Mouse (Mus musculus) gastrocnemius, postnatal 10 days (tissue): ENCODE data around the gene Plekha7. TPM values are rescaled to one million over a fixed set of nuclear protein-coding genes. Genes with fewer than 3 reads are reported as not detected.
"Not testable (repeated sequence)": the region's sequence is repeated elsewhere in the genome, so short reads cannot be mapped to it uniquely, and the experiment has no call there.

Experiments used
- DNase-seq: peaks from one replicate; pipeline ENCODE4 v3.0.0; 2021; ENCODE audit warnings: mixed read lengths
- total RNA-seq, 2 experiments: library from RNA; stranded (reverse); gene quantifications; 2 replicates each; pipeline ENCODE4 v1.2.3; 2021

The Plekha7 gene
- total RNA-seq, 2 experiments from 2014 or later: 2.6 to 3.2 TPM

- no peak for DNase-seq
Observed at GRCm38 (mm10) chr7:116131390-116131789, 176.8 kb downstream of the Plekha7 start.

- no peak for DNase-seq
Observed at GRCm38 (mm10) chr7:116129374-116129773, 178.8 kb downstream of the Plekha7 start.

- no peak for DNase-seq
Observed at GRCm38 (mm10) chr7:116128286-116128685, 179.9 kb downstream of the Plekha7 start.

- no peak for DNase-seq
Observed at GRCm38 (mm10) chr7:116127052-116127451, 181.1 kb downstream of the Plekha7 start.

GRCm38 (mm10) chr7:116125671-116126070 lies 182.5 kb downstream of the Plekha7 start:
- DNase-seq: no peak

GRCm38 (mm10) chr7:116124057-116124456 lies 184.1 kb downstream of the Plekha7 start:
- no peak for DNase-seq

GRCm38 (mm10) chr7:116123597-116123985 lies 184.6 kb downstream of the Plekha7 start:
- no peak for DNase-seq

GRCm38 (mm10) chr7:116122981-116123596 lies 185.1 kb downstream of the Plekha7 start:
- no peak for DNase-seq

- no peak for DNase-seq
Observed at GRCm38 (mm10) chr7:116121202-116121601, 187.0 kb downstream of the Plekha7 start.

- DNase-seq: no peak
Observed at GRCm38 (mm10) chr7:116120737-116121136, 187.4 kb downstream of the Plekha7 start.

- no peak for DNase-seq
Observed at GRCm38 (mm10) chr7:116119306-116119857, 188.8 kb downstream of the Plekha7 start.

- no peak for DNase-seq
Observed at GRCm38 (mm10) chr7:116115991-116116390, 192.2 kb downstream of the Plekha7 start.

GRCm38 (mm10) chr7:116115216-116115930 lies 192.8 kb downstream of the Plekha7 start:
- no peak for DNase-seq

- DNase-seq: no peak
Observed at GRCm38 (mm10) chr7:116111546-116111945, 196.6 kb downstream of the Plekha7 start.

GRCm38 (mm10) chr7:116110661-116111060 lies 197.5 kb downstream of the Plekha7 start:
- DNase-seq: no peak

- no peak for DNase-seq
Observed at GRCm38 (mm10) chr7:116103091-116103490, 205.1 kb downstream of the Plekha7 start.

- DNase-seq: no peak
Observed at GRCm38 (mm10) chr7:116099952-116100528, 208.1 kb downstream of the Plekha7 start.

GRCm38 (mm10) chr7:116093466-116093850 lies 214.7 kb downstream of the Plekha7 start:
- DNase-seq: no peak

- DNase-seq: peak; percentile 88
Observed at GRCm38 (mm10) chr7:116092710-116093465, 215.3 kb downstream of the Plekha7 start.

- DNase-seq: not testable (repeated sequence)
Observed at GRCm38 (mm10) chr7:116084366-116084765, 223.8 kb downstream of the Plekha7 start, which contains the start of gene Gm4353. Gene Gm4353 (minus strand): TSS chr7:116084635.
